Mouse (Mus musculus) gastrocnemius, adult 18-20 months (tissue): ENCODE measurements around the gene C8g. TPM values are rescaled to one million over a fixed set of nuclear protein-coding genes. Genes with fewer than 3 reads are reported as not detected.

Experiments used
- DNase-seq: peaks from one replicate; pipeline ENCODE4 v3.0.0; 2021; ENCODE audit warnings: low spot score
- total RNA-seq, 2 experiments: library from RNA; stranded (reverse); gene quantifications; 2 replicates each; pipeline ENCODE4 v1.2.3; 2021

C8g gene
- total RNA-seq, 2 experiments from 2014 or later, result 2.0 to 2.1 TPM

GRCm38 (mm10) chr2:25500576-25501405 lies 728 bp downstream of the C8g start, which contains the start of gene Fbxw5:
Fbxw5 (plus strand) TSS chr2:25500750.
- DNase-seq, result peak; percentile 87

GRCm38 (mm10) chr2:25500071-25500575 lies 1.4 kb downstream of the C8g start:
- no peak for DNase-seq

- DNase-seq, result peak; percentile 26
Measured at GRCm38 (mm10) chr2:25498622-25499478, 2.7 kb downstream of the C8g start.

GRCm38 (mm10) chr2:25497846-25498575 lies 3.5 kb downstream of the C8g start:
- DNase-seq, result no peak

- no peak for DNase-seq
Measured at GRCm38 (mm10) chr2:25496462-25496861, 5.1 kb downstream of the C8g start.

GRCm38 (mm10) chr2:25493476-25493961 lies 8.0 kb downstream of the C8g start, which contains the start of gene Lcn12:
Lcn12 (minus strand) TSS chr2:25493911.
- no peak for DNase-seq

- DNase-seq, result no peak
Measured at GRCm38 (mm10) chr2:25492988-25493387, 8.5 kb downstream of the C8g start.

GRCm38 (mm10) chr2:25488671-25489068 lies 12.8 kb downstream of the C8g start:
- DNase-seq, result no peak

GRCm38 (mm10) chr2:25487965-25488670 lies 13.4 kb downstream of the C8g start:
- no peak for DNase-seq

- peak; percentile 34 for DNase-seq
Measured at GRCm38 (mm10) chr2:25484901-25485647, 16.4 kb downstream of the C8g start.

- no peak for DNase-seq
Measured at GRCm38 (mm10) chr2:25482969-25483368, 18.6 kb downstream of the C8g start.

GRCm38 (mm10) chr2:25480541-25480940 lies 21.0 kb downstream of the C8g start:
- no peak for DNase-seq

- no peak for DNase-seq
Measured at GRCm38 (mm10) chr2:25479551-25480311, 21.8 kb downstream of the C8g start.

GRCm38 (mm10) chr2:25477967-25478675 lies 23.4 kb downstream of the C8g start:
- peak; percentile 66 for DNase-seq

- no peak for DNase-seq
Measured at GRCm38 (mm10) chr2:25477541-25477940, 24.0 kb downstream of the C8g start.

GRCm38 (mm10) chr2:25472550-25472949 lies 29.0 kb downstream of the C8g start:
- no peak for DNase-seq

- DNase-seq, result no peak
Measured at GRCm38 (mm10) chr2:25469969-25470368, 31.6 kb downstream of the C8g start, which contains the start of gene Ptgds. Ptgds (minus strand) TSS chr2:25470046.
